Mouse (Mus musculus) hindbrain, embryonic 16.5 days (tissue): ENCODE measurements at regions not wholly inside any gene's neighbourhood (a gene's known extent, or its start where the extent isn't known, plus 50 kb on each side); places are given as distances from the start of the nearest gene placed in this dataset.

ENCODE experiments used
- ATAC-seq: fragments of 200-750 bp; cut with Nextera tagmentation; 2 replicates; pipeline ENCODE4 v1.8.0; 2017; ENCODE audit warnings: moderate TSS enrichment, moderate library complexity
- H3K27ac ChIP-seq: fragments of 300-500 bp; sonication (generic); 2 replicates; pipeline ENCODE4 v1.5.1; 2014; ENCODE audit warnings: low read depth, mild to moderate bottlenecking, control low read depth, low read length, moderate library complexity
- H3K27me3 ChIP-seq: fragments of 300-500 bp; sonication (generic); replicated peaks from 2 replicates; pipeline ENCODE4 v1.6.1; 2014; ENCODE audit warnings: low read length; ENCODE audit not compliant: control insufficient read depth, insufficient read depth
- H3K36me3 ChIP-seq: fragments of 300-500 bp; sonication (generic); 2 replicates; pipeline ENCODE4 v1.6.1; 2014; ENCODE audit warnings: mild to moderate bottlenecking, low read length, moderate library complexity, mixed read lengths; ENCODE audit not compliant: control insufficient read depth, insufficient read depth
- H3K4me1 ChIP-seq: fragments of 300-500 bp; sonication (generic); 2 replicates; pipeline ENCODE4 v1.6.1; 2014; ENCODE audit warnings: low read depth, low read length; ENCODE audit not compliant: control insufficient read depth, insufficient read depth
- H3K4me2 ChIP-seq: fragments of 300-500 bp; sonication (generic); 2 replicates; pipeline ENCODE4 v1.6.1; 2014; ENCODE audit warnings: mild to moderate bottlenecking, low read length, control low read depth, moderate library complexity
- H3K4me3 ChIP-seq: fragments of 300-500 bp; sonication (generic); 2 replicates; pipeline ENCODE4 v1.5.1; 2014; ENCODE audit warnings: mild to moderate bottlenecking, low read length, control low read depth, moderate library complexity
- H3K9ac ChIP-seq: fragments of 300-500 bp; sonication (generic); 2 replicates; pipeline ENCODE4 v1.6.1; 2014; ENCODE audit warnings: low read depth, mild to moderate bottlenecking, control low read depth, low read length, moderate library complexity
- H3K9me3 ChIP-seq: fragments of 300-500 bp; sonication (generic); 2 replicates; pipeline ENCODE4 v1.6.1; 2014; ENCODE audit warnings: mild to moderate bottlenecking, low read length, moderate library complexity; ENCODE audit not compliant: control insufficient read depth
- WGBS: fragments of 180-500 bp; shearing (Covaris S2); extraction: QIAGEN DNeasy Blood & Tissue Kit; methylation state at CpG from one replicate; pipeline ENCODE4 v1.1.7; 2014; 5-methylcytosine and 5-hydroxymethylcytosine counted together

- H3K9me3 ChIP-seq = no peaks in the 10 kb centered on the region
- ATAC-seq = no peak
- H3K27ac ChIP-seq = no peak overlapping the region
- WGBS = 50% methylated on average over 3 of the region's 3 CpGs
- no peaks in the 10 kb centered on the region for H3K27me3 ChIP-seq
- no peaks in the 10 kb centered on the region for H3K36me3 ChIP-seq
- no peaks in the 10 kb centered on the region for H3K4me1 ChIP-seq
- no peak overlapping the region for H3K4me3 ChIP-seq
- H3K9ac ChIP-seq = no peak overlapping the region
- H3K4me2 ChIP-seq = no peak overlapping the region
Measured at GRCm38 (mm10) chr14:46234040-46234439, 145.2 kb upstream of the Gm15217 start.

- WGBS = 91% methylated on average over 8 of the region's 8 CpGs
- H3K36me3 ChIP-seq = no peaks in the 10 kb centered on the region
- no peak overlapping the region for H3K4me2 ChIP-seq
Measured at GRCm38 (mm10) chr14:46234835-46235234, 144.4 kb upstream of the Gm15217 start.

GRCm38 (mm10) chr14:46240046-46240800 is 139.0 kb upstream of the Gm15217 start:
- Histone ChIP-seq H3K4me2 (no peak overlapping the region), H3K9ac (no peak overlapping the region), H3K4me3 (no peak overlapping the region), H3K27me3 (no peaks in the 10 kb centered on the region), H3K27ac (no peak overlapping the region), H3K4me1 (no peaks in the 10 kb centered on the region), H3K9me3 (no peaks in the 10 kb centered on the region), H3K36me3 (no peaks in the 10 kb centered on the region)
- no peak; the same call in 1 of the 2 replicates for ATAC-seq
- WGBS = 70% methylated on average over 15 of the region's 15 CpGs

More at GRCm38 (mm10) chr14:46234835-46235234, 144.4 kb upstream of the Gm15217 start:
- ATAC-seq = no peak
- Histone ChIP-seq H3K27me3 (no peaks in the 10 kb centered on the region), H3K4me1 (no peaks in the 10 kb centered on the region), H3K27ac (no peak overlapping the region), H3K9me3 (no peaks in the 10 kb centered on the region), H3K9ac (no peak overlapping the region), H3K4me3 (no peak overlapping the region)

DNA sequence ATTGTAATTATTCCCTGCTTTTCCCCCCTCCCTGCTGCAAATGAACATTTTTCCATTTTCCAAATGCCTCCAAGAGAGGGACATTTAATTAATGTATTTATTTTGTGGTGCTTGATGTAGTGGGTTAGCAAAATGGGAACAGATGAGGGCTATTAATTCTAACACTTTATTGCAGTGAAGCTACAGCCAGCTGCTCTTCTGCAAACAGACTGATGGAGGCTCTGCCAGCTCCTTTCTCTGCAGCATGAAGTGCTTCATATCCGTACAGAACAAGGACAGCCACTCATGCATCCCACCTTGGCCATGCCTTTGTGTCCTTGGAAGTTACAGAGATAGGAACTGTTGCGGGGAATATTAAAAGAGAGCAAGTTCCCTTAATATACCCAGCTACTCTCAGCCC is 138.3 kb upstream of the Gm15217 start:
- Histone ChIP-seq H3K4me2 (no peak overlapping the region), H3K27me3 (no peaks in the 10 kb centered on the region), H3K9ac (no peak overlapping the region), H3K9me3 (no peaks in the 10 kb centered on the region), H3K36me3 (no peaks in the 10 kb centered on the region), H3K4me1 (no peaks in the 10 kb centered on the region), H3K27ac (no peak overlapping the region), H3K4me3 (no peak overlapping the region)
- ATAC-seq = no peak
- WGBS = 66% methylated on average over 2 of the region's 2 CpGs

- WGBS = 83% methylated on average over 16 of the region's 16 CpGs
- no peaks in the 10 kb centered on the region for H3K27me3 ChIP-seq
- H3K4me2 ChIP-seq = no peak overlapping the region
- H3K9me3 ChIP-seq = no peaks in the 10 kb centered on the region
- no peaks in the 10 kb centered on the region for H3K36me3 ChIP-seq
- no peaks in the 10 kb centered on the region for H3K4me1 ChIP-seq
- H3K9ac ChIP-seq = no peak overlapping the region
- H3K27ac ChIP-seq = no peak overlapping the region
- no peak overlapping the region for H3K4me3 ChIP-seq
- ATAC-seq = no peak
Measured at GRCm38 (mm10) chr14:46247491-46248484, 131.4 kb upstream of the Gm15217 start.

DNA sequence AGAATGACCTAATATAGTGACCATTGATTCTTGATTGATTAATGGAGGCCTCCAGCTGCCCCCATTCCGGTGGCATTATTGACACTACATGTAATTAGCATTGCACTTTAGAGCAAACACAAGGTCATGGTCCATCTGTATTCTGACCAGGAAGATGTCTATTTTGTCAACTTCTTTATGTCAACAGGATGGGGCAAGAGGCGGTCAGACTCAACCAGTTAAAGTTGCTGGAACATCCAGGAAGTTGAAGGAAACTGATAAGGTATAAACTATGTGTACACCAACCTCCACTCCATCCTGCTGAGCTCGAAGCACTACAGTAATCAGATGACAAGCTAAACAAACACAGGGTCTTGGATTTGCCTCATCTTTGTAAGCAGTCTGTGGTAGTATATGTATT is 130.1 kb upstream of the Gm15217 start:
- 74% methylated on average over 3 of the region's 3 CpGs for WGBS

GRCm38 (mm10) chr14:46255261-46255660 is 124.0 kb upstream of the Gm15217 start:
- H3K36me3 ChIP-seq = no peaks in the 10 kb centered on the region
- no peaks in the 10 kb centered on the region for H3K4me1 ChIP-seq
- WGBS = 77% methylated on average over 3 of the region's 3 CpGs
- H3K9me3 ChIP-seq = no peaks in the 10 kb centered on the region
- no peak for ATAC-seq
- H3K4me3 ChIP-seq = no peak overlapping the region
- H3K27ac ChIP-seq = no peak overlapping the region
- no peaks in the 10 kb centered on the region for H3K27me3 ChIP-seq
- no peak overlapping the region for H3K4me2 ChIP-seq
- no peak overlapping the region for H3K9ac ChIP-seq

More for the DNA sequence above, 130.1 kb upstream of the Gm15217 start:
- H3K27ac ChIP-seq = no peak overlapping the region
- no peaks in the 10 kb centered on the region for H3K27me3 ChIP-seq
- H3K4me3 ChIP-seq = no peak overlapping the region
- H3K9ac ChIP-seq = no peak overlapping the region
- ATAC-seq = no peak
- H3K4me2 ChIP-seq = no peak overlapping the region
- no peaks in the 10 kb centered on the region for H3K36me3 ChIP-seq
- no peaks in the 10 kb centered on the region for H3K9me3 ChIP-seq
- no peaks in the 10 kb centered on the region for H3K4me1 ChIP-seq

GRCm38 (mm10) chr14:46256336-46256735 is 122.9 kb upstream of the Gm15217 start:
- no peaks in the 10 kb centered on the region for H3K4me1 ChIP-seq
- no peaks in the 10 kb centered on the region for H3K27me3 ChIP-seq
- no peak for ATAC-seq
- H3K4me2 ChIP-seq = no peak overlapping the region
- no peak overlapping the region for H3K27ac ChIP-seq
- no peaks in the 10 kb centered on the region for H3K9me3 ChIP-seq
- H3K9ac ChIP-seq = no peak overlapping the region
- 0% methylated on average over 1 of the region's 1 CpGs for WGBS
- no peak overlapping the region for H3K4me3 ChIP-seq
- H3K36me3 ChIP-seq = no peaks in the 10 kb centered on the region

DNA sequence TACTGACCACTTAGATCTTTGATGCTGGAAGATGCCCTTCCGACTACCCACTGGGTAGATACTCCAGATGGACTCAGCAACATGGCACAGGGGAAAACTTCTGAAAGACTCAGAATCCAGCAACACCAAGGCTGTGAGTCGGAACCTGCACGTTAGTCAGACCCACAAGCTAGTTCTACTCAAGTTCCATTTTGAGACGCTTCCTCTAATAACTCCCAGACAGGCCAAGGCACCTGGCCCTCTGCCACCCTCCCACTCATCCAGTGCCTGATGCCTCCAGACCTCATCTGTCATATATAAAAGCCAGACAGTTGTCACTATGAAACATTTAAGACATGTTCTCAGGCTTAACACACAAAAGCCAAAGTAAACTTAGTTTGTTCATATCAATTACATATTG is 121.9 kb upstream of the Gm15217 start:
- no peak overlapping the region for H3K4me2 ChIP-seq
- H3K27ac ChIP-seq = no peak overlapping the region
- H3K9me3 ChIP-seq = no peaks in the 10 kb centered on the region
- 95% methylated on average over 4 of the region's 4 CpGs for WGBS
- no peak overlapping the region for H3K4me3 ChIP-seq
- H3K9ac ChIP-seq = no peak overlapping the region
- no peak for ATAC-seq
- H3K27me3 ChIP-seq = no peaks in the 10 kb centered on the region
- no peaks in the 10 kb centered on the region for H3K36me3 ChIP-seq
- no peaks in the 10 kb centered on the region for H3K4me1 ChIP-seq
